Mouse (Mus musculus) thymus, postnatal 0 days (tissue): Measurements from ENCODE around the gene Gm10553. TPM values are rescaled to one million over a fixed set of nuclear protein-coding genes. Genes with fewer than 3 reads are reported as not detected.

Source experiments
- polyA plus RNA-seq: library from polyadenylated mRNA; unstranded; fragments of >200 nt; fragmentation: Nextera tagmentation; extraction: Ambion mirVana; gene quantifications from 2 replicates; pipeline ENCODE4 v1.2.1, GENCODE M21; 2015

The Gm10553 gene
- polyA plus RNA-seq, 1 experiment from 2014 or later, result not detected

Other genes with a start within 250 kb of the Gm10553 start
- gene Slc16a14, start 165.0 kb upstream of the Gm10553 start, polyA plus RNA-seq, result 0.04 and 0.12 TPM in 2 replicates
- 0.18 and 0.23 TPM in 2 replicates for gene A530032D15Rik, start 9.7 kb downstream of the Gm10553 start, polyA plus RNA-seq
- gene C130026I21Rik, start 170.4 kb downstream of the Gm10553 start, polyA plus RNA-seq, result 1.4 and 1.8 TPM in 2 replicates